Mouse (Mus musculus) thymus, adult 2 months (tissue): ENCODE results near the gene Smg6. TPM values are rescaled to one million over a fixed set of nuclear protein-coding genes. Genes with fewer than 3 reads are reported as not detected.
A peak's percentile ranks its signal among the peaks of the same experiment; 100 is the strongest.

Experiments
- DNase-seq: peaks from one replicate; pipeline ENCODE4 v3.0.0; 2021
- H3K27ac ChIP-seq: fragments of 200-500 bp; 2 replicates; pipeline ENCODE4 v1.5.1; 2012; ENCODE audit warnings: low read length, control low read depth; ENCODE audit not compliant: control insufficient read depth, insufficient read depth
- H3K27me3 ChIP-seq: fragments of 200-500 bp; 2 replicates; pipeline ENCODE4 v1.6.1; 2012; ENCODE audit warnings: mild to moderate bottlenecking, low read length, moderate library complexity, mixed read lengths; ENCODE audit not compliant: control insufficient read depth, insufficient read depth
- H3K36me3 ChIP-seq: fragments of 200-500 bp; 2 replicates; pipeline ENCODE4 v1.6.1; 2012; ENCODE audit warnings: mild to moderate bottlenecking, low read length, moderate library complexity; ENCODE audit not compliant: control insufficient read depth, insufficient read depth
- H3K4me1 ChIP-seq: fragments of 200-500 bp; replicated peaks from 2 replicates; pipeline ENCODE4 v1.6.1; 2012; ENCODE audit warnings: low read length; ENCODE audit not compliant: control insufficient read depth, insufficient read depth
- H3K4me3 ChIP-seq: fragments of 200-500 bp; 2 replicates; pipeline ENCODE4 v1.5.1; 2012; ENCODE audit warnings: mild to moderate bottlenecking, low read length, control low read depth, moderate library complexity; ENCODE audit not compliant: control insufficient read depth, insufficient read depth
- CTCF ChIP-seq: fragments of 200-500 bp; IDR thresholded peaks from 2 replicates; pipeline ENCODE4 v1.5.1; 2012; ENCODE audit warnings: mild to moderate bottlenecking, control low read depth, low read length, moderate library complexity, borderline replicate concordance; ENCODE audit not compliant: control insufficient read depth, poor library complexity, insufficient read depth; ENCODE audit errors: extremely low read depth
- POLR2A ChIP-seq: fragments of 200-500 bp; IDR thresholded peaks from 2 replicates; pipeline ENCODE4 v1.6.1; 2012; ENCODE audit warnings: mild to moderate bottlenecking, low read length, control low read depth, moderate library complexity; ENCODE audit not compliant: control insufficient read depth, poor library complexity, insufficient read depth; ENCODE audit errors: extremely low read depth
- WGBS: fragments of 180-500 bp; shearing (Covaris S2); methylation state at CpG from one replicate; pipeline ENCODE4 v1.1.7; 2018; 5-methylcytosine and 5-hydroxymethylcytosine counted together
- polyA plus RNA-seq: library from polyadenylated mRNA; depleted of rRNA; stranded (reverse); fragments of >200 nt; gene quantifications from 2 replicates; pipeline ENCODE4 v1.2.3, GENCODE M21; 2012

The Smg6 gene
- polyA plus RNA-seq, 1 experiment: 69.7 TPM

GRCm38 (mm10) chr11:75164750-75165149, 239.1 kb downstream of the Smg6 start:
- no peak for DNase-seq
- H3K36me3 ChIP-seq: peaks cover 7% of the 10 kb centered on the region; the same call in 1 of the 2 replicates
- no peak overlapping the region for H3K27ac ChIP-seq
- TF ChIP-seq POLR2A: no peak
- TF ChIP-seq CTCF: no peak
- H3K27me3 ChIP-seq: peaks cover 33% of the 10 kb centered on the region
- whole genome bisulfite sequencing: 32% methylated on average over 15 of the region's 15 CpGs
- H3K4me3 ChIP-seq: no peak overlapping the region
- peaks cover 34% of the 10 kb centered on the region for H3K4me1 ChIP-seq

GRCm38 (mm10) chr11:75165441-75166192, 240.0 kb downstream of the Smg6 start:
- 10% methylated on average over 54 of the region's 54 CpGs for WGBS

GRCm38 (mm10) chr11:75166193-75166842, 240.7 kb downstream of the Smg6 start:
- Histone ChIP-seq H3K27ac (no peak overlapping the region), H3K27me3 (peaks cover 35% of the 10 kb centered on the region), H3K36me3 (peaks cover 7% of the 10 kb centered on the region; the same call in 1 of the 2 replicates), H3K4me1 (peaks cover 41% of the 10 kb centered on the region), H3K4me3 (0 out of 2 replicates have a peak overlapping the region, but pooled peaks have one; percentile 16)
- TF ChIP-seq CTCF: no peak
- no peak for TF ChIP-seq POLR2A
- WGBS: 18% methylated on average over 53 of the region's 55 CpGs
- no peak for DNase-seq

More at GRCm38 (mm10) chr11:75165441-75166192, 240.0 kb downstream of the Smg6 start:
- Histone ChIP-seq H3K4me1 (peaks cover 41% of the 10 kb centered on the region), H3K27me3 (peaks cover 35% of the 10 kb centered on the region), H3K36me3 (peaks cover 7% of the 10 kb centered on the region; the same call in 1 of the 2 replicates), H3K27ac (no peak overlapping the region), H3K4me3 (no peak overlapping the region; the same call in 1 of the 2 replicates)
- DNase-seq: peak; percentile 83
- TF ChIP-seq POLR2A: no peak
- TF ChIP-seq CTCF: peak; percentile 92; the same call in 1 of the 2 replicates

GRCm38 (mm10) chr11:75166861-75167642, 241.4 kb downstream of the Smg6 start:
- H3K27me3 ChIP-seq: peaks cover 37% of the 10 kb centered on the region
- WGBS: 6% methylated on average over 68 of the region's 68 CpGs

GRCm38 (mm10) chr11:75167643-75168589, 242.3 kb downstream of the Smg6 start:
- H3K36me3 ChIP-seq: peaks cover under 1% of the 10 kb centered on the region; the same call in 1 of the 2 replicates
- H3K27ac ChIP-seq: no peak overlapping the region
- TF ChIP-seq POLR2A: no peak
- no peak for TF ChIP-seq CTCF
- WGBS: 9% methylated on average over 56 of the region's 63 CpGs
- peaks cover 52% of the 10 kb centered on the region for H3K4me1 ChIP-seq
- H3K4me3 ChIP-seq: peak overlapping the region; percentile 27
- H3K27me3 ChIP-seq: peaks cover 45% of the 10 kb centered on the region
- no peak for DNase-seq

More at GRCm38 (mm10) chr11:75166861-75167642, 241.4 kb downstream of the Smg6 start:
- peak; percentile 51 for DNase-seq
- peaks cover 44% of the 10 kb centered on the region for H3K4me1 ChIP-seq
- H3K4me3 ChIP-seq: peak overlapping the region; percentile 16
- no peak overlapping the region for H3K27ac ChIP-seq
- TF ChIP-seq CTCF: no peak
- no peak for TF ChIP-seq POLR2A
- peaks cover 7% of the 10 kb centered on the region; the same call in 1 of the 2 replicates for H3K36me3 ChIP-seq
